Mouse (Mus musculus): ENCODE data around the gene Olfr1211.

Gene Olfr1211

DNA sequence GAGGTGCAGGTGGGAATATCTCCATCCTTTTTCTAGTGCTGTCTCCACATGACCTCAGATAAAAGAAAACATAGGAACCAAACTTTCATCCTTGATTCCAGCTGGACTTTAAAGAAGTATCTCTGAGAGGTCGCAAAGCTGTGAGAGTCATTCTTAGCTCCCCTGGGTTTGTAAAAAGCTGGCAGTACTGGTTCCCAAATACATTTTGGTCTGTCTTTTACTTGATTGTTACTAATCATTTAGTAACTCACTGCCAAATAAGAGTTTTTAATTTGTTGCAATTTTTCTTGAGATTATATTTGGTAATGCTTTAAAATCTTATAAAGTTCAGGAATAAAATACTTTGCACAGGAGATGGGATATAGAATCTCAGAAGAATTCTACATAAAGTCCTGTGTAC is at the start of gene Olfr1211:
Gene Olfr1211 (minus strand): TSS at position 101 of the 400 bp plus-strand sequence.
- no peak for DNase-seq (ENCODE audit: low read depth)

DNA sequence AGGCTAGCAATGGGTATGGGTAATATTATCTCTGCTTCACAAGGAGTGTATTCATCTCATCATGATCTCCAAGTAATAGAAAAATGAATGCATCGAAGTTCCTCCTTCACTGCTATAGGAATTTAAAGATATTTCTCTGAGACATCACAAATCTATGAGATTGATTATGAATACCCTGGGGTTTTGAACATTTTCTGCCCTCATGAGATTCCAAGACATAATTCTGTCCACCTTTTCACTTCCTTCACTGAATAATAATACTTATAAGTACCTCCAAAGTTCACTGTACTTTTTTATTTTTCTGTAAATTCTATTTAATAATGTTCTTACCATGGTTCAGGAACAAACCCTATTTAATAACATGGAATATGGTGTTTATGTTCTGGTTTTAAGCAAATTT is 42.3 kb upstream of the Olfr1211 start, which contains the start of gene Gm13762:
Gene Gm13762 (minus strand): TSS at position 101 of the 400 bp plus-strand sequence.
- DNase-seq (ENCODE audit: low read depth): no peak

DNA sequence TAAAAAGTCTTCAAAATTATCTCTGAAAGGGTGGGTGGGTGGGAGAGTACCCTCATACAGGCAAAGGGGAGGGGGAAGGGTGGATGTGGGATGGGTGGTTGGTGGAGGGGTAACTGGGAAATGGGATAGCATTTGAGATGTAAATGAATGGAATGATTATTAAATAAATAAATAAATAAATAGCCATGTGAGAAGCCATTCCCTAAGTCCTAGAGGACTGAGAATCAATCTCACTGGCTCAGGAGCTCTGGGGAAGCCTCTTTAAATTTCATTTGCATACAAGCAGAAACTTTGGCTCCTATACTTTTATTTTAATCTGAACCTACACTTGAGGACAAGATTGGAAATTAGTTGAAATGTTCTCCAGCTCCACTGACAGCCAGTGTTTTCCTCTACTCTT is 15.8 kb upstream of the Olfr1211 start, which contains the start of gene Olfr1212:
Gene Olfr1212 (plus strand): TSS at position 301 of the 400 bp plus-strand sequence.
- DNase-seq (ENCODE audit: low read depth): no peak

DNA sequence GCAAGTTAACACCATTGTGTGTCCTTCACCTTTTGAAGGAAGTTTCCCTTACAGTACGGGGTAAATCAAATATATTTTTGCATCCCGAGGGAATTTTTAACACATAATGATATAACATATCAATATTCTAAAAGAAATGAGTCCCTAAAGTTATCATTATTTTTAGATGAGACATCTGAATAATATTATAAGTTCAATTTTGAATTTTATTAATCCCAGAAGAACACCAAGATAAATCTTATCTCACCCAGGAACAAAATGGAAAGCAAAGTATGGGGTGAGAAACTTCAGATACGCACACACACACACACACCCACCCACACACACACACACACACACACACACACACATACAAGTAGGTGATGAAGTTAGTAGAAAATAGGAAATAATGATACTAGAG is 22.9 kb downstream of the Olfr1211 start, which contains the start of gene Olfr1209:
Gene Olfr1209 (minus strand): TSS at position 101 of the 400 bp plus-strand sequence.
- DNase-seq (ENCODE audit: low read depth): no peak

DNA sequence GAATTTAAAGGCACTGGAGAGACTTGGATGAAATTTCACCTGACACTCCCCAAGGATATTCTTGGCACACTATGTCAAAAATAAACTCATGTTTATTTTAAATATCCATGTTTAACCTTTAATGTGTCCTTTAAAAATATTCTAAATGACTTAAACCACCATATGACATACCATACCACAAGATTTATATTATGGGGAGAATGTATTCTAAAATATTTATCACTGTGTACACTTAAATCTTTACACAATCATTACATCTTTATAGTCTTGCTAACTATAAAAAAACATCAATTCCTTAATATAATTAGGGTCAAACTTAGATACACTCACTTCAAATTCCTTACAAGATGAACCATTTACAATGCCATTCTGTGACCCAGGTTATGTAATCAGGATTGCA is 35.7 kb downstream of the Olfr1211 start, which contains the start of gene Olfr1208:
Gene Olfr1208 (minus strand): TSS at position 101 of the 400 bp plus-strand sequence.
- no peak for DNase-seq (ENCODE audit: low read depth)

All from induced T-regulatory cell, adult 2 months (primary cell).